Comparison of ENCODE assay signal across 15 mouse cellular contexts in the genomic region with DNA sequence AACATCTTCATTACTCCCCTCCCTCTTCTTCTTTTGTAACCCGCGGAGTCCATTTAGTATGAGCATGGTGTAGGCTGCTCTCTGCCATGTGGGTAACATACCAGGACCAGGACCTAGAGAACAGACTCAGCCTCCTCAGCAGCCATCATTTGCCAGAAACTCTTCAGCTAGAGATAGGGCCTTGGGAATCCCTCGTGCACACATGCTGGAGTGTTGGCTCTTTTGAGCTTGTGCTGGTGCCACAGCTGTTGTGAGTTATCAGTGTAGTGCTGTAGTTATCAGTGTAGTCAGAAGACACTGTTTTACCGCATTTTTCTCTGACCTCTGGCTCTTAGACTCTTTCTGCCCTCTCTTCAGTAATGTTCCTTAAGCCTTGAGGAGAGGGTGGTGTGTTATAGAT.
"Had no signal": no experiment of that assay in that cellular context is flagged by ENCODE, and none has a peak within 500 bp of the region (broad histone marks: within the 10 kb centered on the region; RNA-seq: fewer than 3 reads in every experiment).

No protein-coding gene starts in this region.

- H3K4me3 ChIP-seq: neural tube, embryonic 15.5 days; stomach, embryonic 15.5 days had no signal

- H3K4me2 ChIP-seq: neural tube, embryonic 15.5 days; stomach, embryonic 15.5 days had no signal

- H3K27me3 ChIP-seq: neural tube, embryonic 15.5 days; stomach, embryonic 15.5 days had no signal

- DNase-seq: retina, postnatal 1 day; right cerebral cortex, adult 18-20 months; right cerebral cortex, postnatal 14 days; right cerebral cortex, postnatal 25 days; right cerebral cortex, postnatal 4 days; spleen, adult 18-20 months; thymus, adult 18-20 months; thymus, adult 2 months; thymus, postnatal 14 days; thymus, postnatal 25 days; thymus, postnatal 36 days; thymus, postnatal 4 days had no signal

- H3K9ac ChIP-seq: neural tube, embryonic 15.5 days; stomach, embryonic 15.5 days had no signal

- H3K9me3 ChIP-seq: neural tube, embryonic 15.5 days; stomach, embryonic 15.5 days had no signal

- H3K4me1 ChIP-seq: neural tube, embryonic 15.5 days; stomach, embryonic 15.5 days had no signal

- H3K27ac ChIP-seq: neural tube, embryonic 15.5 days; stomach, embryonic 15.5 days; stomach, postnatal 0 days had no signal
